Mouse (Mus musculus) left cerebral cortex, postnatal 36 days (tissue): ENCODE data around the gene Six6. TPM values are rescaled to one million over a fixed set of nuclear protein-coding genes. Genes with fewer than 3 reads are reported as not detected.

Experiments
- DNase-seq, 2 experiments: peaks; one replicate each; pipeline ENCODE4 v3.0.0; 2021 to 2022; ENCODE audit warnings: low spot score in 2 of 2, mixed read lengths in 1 of 2
- intact Hi-C: fragments of 180-260 bp; cut with DNase I; formaldehyde crosslinking; loops from one replicate; pipeline ENCODE4 v1.15.1; 2025
- total RNA-seq, 2 experiments: library from RNA; stranded (reverse); gene quantifications; 2 replicates each; pipeline ENCODE4 v1.2.3; 2021

Six6 gene
- total RNA-seq = not detected

- intact Hi-C loops = no loop called here
- no peak for DNase-seq
Measured at GRCm38 (mm10) chr12:72939616-72940015, at the start of gene Six6. TSS of gene Six6 (plus strand) at chr12:72939892.

DNA sequence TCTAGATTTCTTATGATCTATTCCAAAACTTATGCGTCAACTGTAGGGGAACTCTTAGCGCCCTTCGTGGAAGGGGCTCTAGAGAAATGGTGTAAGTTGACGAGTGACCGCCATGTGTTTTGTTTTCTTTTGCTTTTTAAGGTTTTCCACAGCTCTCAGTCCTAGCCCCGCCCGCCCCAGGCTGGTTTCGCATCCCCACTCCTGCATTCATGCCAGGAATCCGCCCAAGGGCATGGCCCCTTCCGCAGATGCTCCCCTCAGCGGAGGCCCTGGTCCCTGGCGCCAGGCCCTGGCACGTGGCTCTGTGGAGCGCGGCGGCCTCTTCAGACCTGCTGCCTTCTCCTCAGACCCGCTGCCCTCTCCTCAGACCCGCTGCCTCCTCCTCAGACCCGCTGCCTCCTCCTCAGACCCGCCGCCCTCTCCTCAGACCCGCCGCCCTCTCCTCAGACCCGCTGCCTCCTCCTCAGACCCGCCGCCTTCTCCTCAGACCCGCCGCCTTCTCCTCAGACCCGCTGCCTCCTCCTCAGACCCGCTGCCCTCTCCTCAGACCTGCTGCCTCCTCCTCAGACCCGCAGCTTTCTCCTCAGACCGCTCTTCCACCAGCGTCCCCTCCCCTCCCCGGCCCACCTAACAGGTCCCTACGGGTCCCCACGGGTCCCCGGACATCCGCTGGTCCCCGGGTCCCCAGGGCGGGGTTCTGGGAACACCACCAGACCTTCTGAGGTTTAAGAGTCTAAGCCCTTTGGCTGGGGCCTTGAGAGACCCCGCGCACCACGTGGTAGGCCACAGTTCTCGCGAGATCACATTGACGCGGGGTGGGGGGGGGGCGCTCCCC is 22.3 kb upstream of the Six6 start:
- intact Hi-C loops = no loop called here
- DNase-seq = no peak

DNA sequence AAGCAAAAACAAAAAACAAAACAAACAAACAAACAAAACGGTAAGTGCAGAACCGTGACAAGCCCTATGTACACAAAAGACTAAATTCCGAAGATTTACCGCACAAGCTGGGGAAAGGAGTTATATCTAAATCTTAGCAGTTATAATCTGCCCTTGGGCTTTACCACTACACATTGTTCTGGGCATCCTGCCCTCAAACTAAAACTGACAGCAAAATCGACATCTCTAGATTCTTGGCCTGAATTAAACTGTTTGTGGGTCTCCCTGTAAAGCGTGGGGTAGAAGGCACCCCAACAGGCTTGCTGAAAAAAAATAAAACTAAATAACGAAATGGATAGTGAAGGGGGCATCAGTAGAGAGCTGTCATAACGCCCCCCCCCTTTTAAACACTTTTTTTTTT is 2.9 kb upstream of the Six6 start:
- intact Hi-C loops = no loop called here
- no peak for DNase-seq

- no peak for DNase-seq
- intact Hi-C loops = no loop called here
Measured at GRCm38 (mm10) chr12:72937537-72938120, 2.1 kb upstream of the Six6 start.

DNA sequence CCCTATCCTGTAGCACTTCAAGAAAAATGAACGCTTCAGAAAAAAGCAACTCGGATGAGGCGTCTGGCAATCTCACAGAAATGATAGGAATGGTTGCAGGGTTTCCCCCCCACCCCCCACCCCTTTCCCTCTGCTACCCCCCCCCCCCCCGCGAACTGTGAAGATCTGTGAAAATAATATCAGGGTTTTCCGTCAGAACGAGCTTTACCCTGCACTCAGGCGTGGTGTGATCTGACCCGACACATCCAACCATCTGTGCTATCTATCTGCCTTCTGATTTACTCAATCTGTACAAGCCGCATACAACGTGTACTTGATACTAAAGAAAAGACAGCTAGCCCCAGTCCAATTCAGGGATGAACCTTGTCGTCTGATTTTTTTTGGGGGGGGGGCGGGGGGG is 1.5 kb upstream of the Six6 start:
- no peak for DNase-seq
- intact Hi-C loops = no loop called here

DNA sequence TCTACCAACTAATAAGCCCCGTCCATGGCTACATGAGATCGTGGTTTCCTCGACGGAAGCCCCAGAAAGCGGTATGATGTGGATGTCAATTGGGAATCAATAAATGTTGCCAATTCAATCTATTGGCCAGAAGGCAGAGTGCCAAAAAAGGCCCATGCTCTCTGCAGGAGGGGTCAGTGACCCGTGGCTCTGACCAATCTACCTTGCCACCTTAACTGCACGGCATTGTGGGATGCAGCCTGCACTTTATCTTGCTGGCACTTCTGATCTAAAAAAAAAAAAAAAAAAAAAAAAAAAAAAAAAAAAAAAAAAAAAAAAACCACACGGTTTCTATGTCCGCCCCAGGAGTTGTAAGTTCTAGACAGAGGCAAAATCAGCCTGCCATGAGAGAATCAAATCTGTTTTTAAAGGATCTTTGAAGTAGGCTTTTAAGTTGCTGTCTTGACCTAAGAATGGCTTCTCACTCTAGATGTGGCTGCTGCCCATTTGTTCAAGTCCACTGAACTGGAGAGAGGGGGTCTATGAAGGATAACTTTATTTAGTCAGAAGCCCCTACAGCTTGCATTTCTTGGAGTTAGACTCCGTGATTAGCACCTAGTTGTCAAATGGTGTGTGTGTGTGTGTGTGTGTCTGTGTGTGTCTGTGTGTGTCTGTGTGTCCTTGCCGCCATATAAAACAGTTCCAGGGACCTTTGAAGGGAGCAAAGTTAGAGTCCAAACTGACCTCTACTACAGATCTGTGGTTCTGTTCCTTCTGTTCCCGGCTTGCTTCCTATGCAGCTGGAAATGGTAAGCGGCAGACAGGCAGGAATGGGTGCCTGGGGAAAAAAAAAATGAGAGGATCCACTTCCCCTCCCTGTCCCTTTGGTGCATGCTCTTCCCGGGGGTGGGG is 847 bp upstream of the Six6 start:
- intact Hi-C loops = no loop called here

DNA sequence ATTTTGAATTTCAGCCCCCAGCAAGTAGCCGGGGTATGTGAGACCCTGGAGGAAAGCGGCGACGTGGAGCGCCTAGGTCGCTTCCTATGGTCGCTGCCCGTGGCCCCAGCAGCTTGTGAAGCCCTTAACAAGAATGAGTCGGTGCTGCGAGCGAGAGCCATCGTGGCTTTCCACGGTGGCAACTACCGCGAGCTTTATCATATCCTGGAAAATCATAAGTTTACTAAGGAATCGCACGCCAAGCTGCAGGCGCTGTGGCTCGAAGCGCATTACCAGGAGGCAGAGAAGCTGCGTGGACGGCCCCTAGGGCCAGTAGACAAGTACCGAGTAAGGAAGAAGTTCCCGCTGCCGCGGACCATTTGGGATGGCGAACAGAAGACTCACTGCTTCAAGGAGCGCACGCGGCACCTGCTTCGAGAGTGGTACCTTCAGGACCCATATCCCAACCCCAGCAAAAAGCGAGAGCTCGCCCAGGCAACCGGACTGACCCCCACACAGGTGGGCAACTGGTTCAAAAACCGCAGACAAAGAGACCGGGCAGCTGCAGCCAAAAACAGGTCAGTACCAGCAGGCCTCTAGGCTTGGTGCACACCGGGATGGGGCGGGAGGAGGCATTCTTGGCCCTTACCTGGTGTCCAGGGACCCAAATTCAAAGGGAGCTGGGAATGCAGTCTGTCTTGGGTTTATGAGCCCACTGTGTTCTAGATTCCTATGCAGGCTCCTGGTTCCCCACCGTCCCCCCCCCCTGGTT is 554 bp downstream of the Six6 start, which contains the start of gene 4930447C04Rik:
TSS of gene 4930447C04Rik (minus strand) at position 704 of the 751 bp plus-strand sequence.
- intact Hi-C loops = no loop called here
- no peak for DNase-seq

More for the DNA sequence above, 847 bp upstream of the Six6 start:
- DNase-seq = no peak

- intact Hi-C loops = no loop called here
Measured at GRCm38 (mm10) chr12:72940822-72941397, 1.2 kb downstream of the Six6 start.

GRCm38 (mm10) chr12:72941398-72942051 is 1.8 kb downstream of the Six6 start:
- intact Hi-C loops = no loop called here
- no peak for DNase-seq

More at GRCm38 (mm10) chr12:72940822-72941397, 1.2 kb downstream of the Six6 start:
- DNase-seq = no peak

DNA sequence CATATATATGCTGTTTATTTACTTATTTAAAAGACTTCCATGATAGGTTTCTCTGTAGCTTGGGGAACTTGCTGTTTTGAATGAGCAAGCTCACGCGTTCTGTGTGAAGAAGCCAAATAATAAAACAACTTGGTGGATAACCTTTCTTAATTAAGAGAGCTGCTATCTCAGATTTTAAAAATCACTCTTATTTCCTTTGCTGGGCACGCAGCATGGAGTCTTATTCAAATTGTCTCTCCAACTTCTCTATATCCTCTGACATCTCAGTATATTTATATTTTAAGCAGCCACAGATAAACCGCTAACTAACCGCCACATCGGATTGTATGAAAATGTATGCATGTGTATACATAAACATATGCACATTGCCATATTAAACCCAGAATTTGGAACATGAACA is 2.5 kb downstream of the Six6 start:
- no peak for DNase-seq
- intact Hi-C loops = no loop called here

DNA sequence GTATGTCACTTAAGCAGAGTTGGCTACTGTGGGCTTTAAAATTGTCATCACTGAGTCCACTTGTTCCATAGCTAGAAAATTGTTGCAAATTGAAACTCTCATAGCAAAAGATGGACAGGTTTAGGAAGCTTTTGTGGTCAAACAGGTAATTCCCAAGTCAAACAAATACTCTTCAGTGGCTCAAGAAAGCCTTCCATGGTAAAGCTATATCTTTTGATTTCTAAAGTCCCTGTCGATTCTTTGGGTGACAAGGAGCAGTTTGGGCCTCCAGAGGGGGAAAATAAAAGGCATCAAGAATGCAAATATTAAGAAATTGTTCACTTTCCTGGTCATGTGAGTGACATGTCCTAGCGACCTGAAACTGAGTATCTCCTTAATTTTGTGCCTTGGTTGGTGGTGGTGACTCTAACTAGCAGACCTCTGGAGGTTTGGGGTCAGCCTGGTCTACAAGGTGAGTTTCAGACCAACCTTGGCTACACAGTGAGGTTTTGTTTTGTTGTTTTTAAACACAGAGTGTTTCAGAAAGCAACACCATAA is 4.0 kb downstream of the Six6 start:
- intact Hi-C loops = loop anchor here (2.0 kb wide), 1 partner anchor 93 kb away; no protein-coding TSS in a partner anchor
- DNase-seq = no peak

GRCm38 (mm10) chr12:72944411-72945225 is 4.9 kb downstream of the Six6 start:
- intact Hi-C loops = loop anchor here (2.0 kb wide), 1 partner anchor 92 kb away; no protein-coding TSS in a partner anchor
- DNase-seq = no peak

- intact Hi-C loops = loop anchor here (2.0 kb wide), 1 partner anchor 91 kb away; no protein-coding TSS in a partner anchor
Measured at GRCm38 (mm10) chr12:72945301-72946063, 5.8 kb downstream of the Six6 start.

DNA sequence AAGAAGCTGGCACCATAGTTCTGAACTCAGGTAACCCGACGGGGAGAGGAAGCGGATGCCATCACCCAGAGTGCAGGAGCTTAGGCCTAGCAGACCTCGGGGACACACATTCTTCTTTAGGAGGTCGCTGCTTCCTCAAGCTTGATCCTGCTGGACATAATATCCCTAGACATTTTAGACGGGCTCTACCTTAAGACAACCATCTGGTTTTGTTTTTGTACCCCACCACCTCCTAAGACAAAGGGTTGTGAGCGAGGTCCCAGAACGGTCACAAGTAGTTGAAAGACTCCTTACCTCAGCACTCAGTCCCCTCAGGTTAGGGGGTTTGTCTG is 6.3 kb downstream of the Six6 start:
- intact Hi-C loops = no loop called here

More at GRCm38 (mm10) chr12:72945301-72946063, 5.8 kb downstream of the Six6 start:
- DNase-seq = no peak

DNA sequence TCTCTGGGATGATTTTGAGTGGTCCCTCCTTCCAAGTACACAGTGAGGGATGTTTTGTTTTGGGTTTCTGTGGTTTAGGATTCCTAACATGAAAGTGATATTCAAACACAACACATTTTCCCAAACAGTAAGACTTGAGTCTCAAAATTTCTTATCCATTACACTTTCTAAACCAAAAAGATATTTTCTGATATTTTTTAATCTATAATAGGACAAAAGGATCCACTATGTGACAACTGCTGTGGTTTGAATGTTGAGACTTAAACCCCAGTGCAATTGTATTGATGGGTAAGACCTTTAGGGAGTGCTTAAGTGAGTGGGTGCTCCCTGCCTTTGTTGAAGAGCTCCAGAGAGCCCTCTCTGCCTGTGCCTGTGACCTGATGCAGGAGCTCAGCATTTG is 7.1 kb downstream of the Six6 start:
- DNase-seq = no peak
- intact Hi-C loops = no loop called here

More for the DNA sequence above, 6.3 kb downstream of the Six6 start:
- no peak for DNase-seq

DNA sequence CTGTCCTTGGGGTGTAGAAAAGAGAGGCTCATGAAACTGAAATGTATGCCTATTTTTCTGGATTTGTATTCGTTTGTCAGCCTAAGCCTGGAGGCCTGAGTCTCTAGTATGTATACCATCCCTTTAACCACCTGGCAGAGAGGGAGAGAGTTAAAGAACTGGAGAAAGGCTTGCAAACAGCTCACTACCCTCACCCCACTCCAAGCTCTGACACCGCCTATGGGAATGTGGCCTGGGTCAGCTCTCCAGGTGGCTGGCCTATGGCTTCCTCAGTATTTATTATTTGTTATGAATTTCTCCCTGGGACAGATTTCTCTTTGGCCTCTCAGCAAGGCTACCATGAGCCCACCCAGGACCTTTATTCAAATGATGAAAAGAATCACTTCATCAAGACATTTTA is 7.6 kb downstream of the Six6 start:
- intact Hi-C loops = no loop called here
- DNase-seq = no peak

DNA sequence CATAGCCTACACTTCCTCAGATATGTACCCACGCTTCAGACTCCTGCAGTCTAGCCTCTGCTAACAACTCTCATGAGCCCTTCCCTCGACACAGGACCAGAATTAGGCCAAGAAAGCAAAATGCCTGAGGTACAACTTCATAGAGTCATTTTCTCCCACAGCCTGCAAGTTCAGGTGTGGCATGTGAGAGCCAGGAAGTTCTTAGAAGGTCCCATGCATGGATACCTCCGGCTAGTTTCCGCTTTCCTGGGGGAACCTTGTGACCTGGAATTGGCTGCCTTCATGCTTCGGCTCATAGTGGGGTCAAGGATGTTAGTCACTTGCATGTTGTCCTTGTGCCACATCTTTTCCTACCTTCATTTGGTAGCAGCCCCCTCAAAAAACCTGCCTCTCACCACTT is 13.4 kb downstream of the Six6 start:
- intact Hi-C loops = no loop called here
- DNase-seq = no peak
